In the genomic region with DNA sequence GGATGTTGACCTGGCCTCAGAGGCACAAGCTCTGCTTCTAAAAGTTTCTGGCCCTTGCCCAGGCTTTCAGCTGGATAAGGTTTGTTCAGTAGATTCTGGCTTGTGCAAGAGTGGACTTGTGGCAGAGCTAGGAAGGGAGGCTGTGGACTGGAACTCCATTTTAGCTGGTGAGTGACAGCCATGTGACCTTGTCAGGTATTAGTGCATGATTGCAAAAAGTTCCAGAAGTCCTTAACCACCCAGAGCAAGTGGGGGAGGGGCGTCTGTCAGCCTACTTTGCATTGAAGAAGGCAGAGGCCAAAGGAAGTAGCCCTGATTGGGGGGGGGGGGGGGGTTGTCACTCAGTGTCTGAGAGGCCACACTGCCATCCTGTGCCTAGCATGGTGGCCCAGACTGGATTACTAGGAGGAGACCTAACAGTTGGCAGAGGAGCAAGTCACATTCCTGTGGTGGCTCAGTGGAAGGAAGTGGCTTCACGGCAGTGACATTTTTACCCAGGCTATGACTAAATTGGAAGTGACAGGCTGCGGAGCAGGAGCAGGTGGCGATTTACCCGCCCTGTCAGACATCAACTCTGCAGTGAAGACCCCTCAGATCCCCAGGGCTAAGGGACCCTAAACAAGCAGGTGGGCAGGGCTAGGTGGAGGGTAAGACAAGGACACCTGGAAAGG, we compare ENCODE assay signal across 9 mouse cellular contexts. TPM values are rescaled to one million over a fixed set of nuclear protein-coding genes. Genes with fewer than 3 reads are reported as not detected.
DNase-seq lines count a peak whose midpoint lies in the region.
"Had no signal": no experiment of that assay in that cellular context is flagged by ENCODE, and none has a peak within 500 bp of the region (broad histone marks: within the 10 kb centered on the region; RNA-seq: fewer than 3 reads in every experiment).

No protein-coding gene starts in this region.

- no peak overlapping the region for H3K4me3 ChIP-seq in heart, embryonic 10.5 days

- intact Hi-C loops in heart, postnatal 36 days (cut with DNase I) = no loop called here

- H3K9me3 ChIP-seq in heart, embryonic 10.5 days = no peaks in the 10 kb centered on the region

- WGBS in heart, embryonic 10.5 days = 44% methylated on average over 5 of the region's 5 CpGs

- DNase-seq in heart, embryonic 10.5 days (ENCODE audit: low spot score) = no peak
- no peak for DNase-seq in heart, postnatal 36 days
- peak; percentile 74 for DNase-seq in 3134 (ENCODE audit: extremely low read depth, insufficient read length, low spot score)
- DNase-seq in heart, postnatal 4 days = peak; percentile 18
- DNase-seq in lung, postnatal 10 days = peak; percentile 45
- DNase-seq in urinary bladder, postnatal 10 days (ENCODE audit: low spot score) = no peak
- no peak for DNase-seq in adrenal gland, postnatal 4 days (ENCODE audit: low spot score in 2 of 2)
- DNase-seq in layer of hippocampus, adult 9-11 months = no peak

- H3K4me1 ChIP-seq in heart, embryonic 10.5 days = peaks cover 54% of the 10 kb centered on the region

- H3K36me3 ChIP-seq in heart, embryonic 10.5 days = no peaks in the 10 kb centered on the region

- H3K27ac ChIP-seq in heart, embryonic 10.5 days = 0 out of 2 replicates have a peak overlapping the region, but pooled peaks have one; percentile 5
- H3K27ac ChIP-seq: macrophage had no signal

- H3K27me3 ChIP-seq in heart, embryonic 10.5 days (ENCODE audit: insufficient read depth, poor library complexity, severe bottlenecking) = peaks cover 40% of the 10 kb centered on the region

RNA-seq across cellular contexts. Expression of a gene that starts 44.9 kb away (rescaled TPM):
- 13.1 and 14.9 TPM in 2 replicates for polyA plus RNA-seq in heart, embryonic 10.5 days (2016; fragmentation: Nextera tagmentation; extraction: Ambion mirVana)
- total RNA-seq in heart, postnatal 36 days (2021) = 1 to 10 TPM; 5.7 to 7.5 TPM
- 10 to 100 TPM; 10.2 to 10.6 TPM for total RNA-seq in heart, postnatal 4 days (2021)
- total RNA-seq in adrenal gland, postnatal 4 days (2021) = 10 to 100 TPM; 14.5 to 16.6 TPM

Comparison
In these comparisons a context has a peak if more than half of its experiments do, and no peak if none do; other contexts are left out.
1. DNase-seq: peak in 3134 (single experiment), heart, postnatal 4 days (single experiment) and lung, postnatal 10 days (single experiment); none in heart, embryonic 10.5 days (single experiment), heart, postnatal 36 days (0 of 2), urinary bladder, postnatal 10 days (single experiment), adrenal gland, postnatal 4 days (0 of 2) and layer of hippocampus, adult 9-11 months (single experiment).